Mouse (Mus musculus) activated CD4-positive, CD25-positive, alpha-beta regulatory T cell (primary cell): ENCODE measurements around the gene Tex13c1. TPM values are rescaled to one million over a fixed set of nuclear protein-coding genes. Genes with fewer than 3 reads are reported as not detected.

Source experiments
- polyA plus RNA-seq, 2 experiments: library from polyadenylated mRNA; unstranded; fragments of 100-300 nt; shearing (Covaris generic); gene quantifications; one replicate each; pipeline ENCODE4 v1.2.1; 2017

Gene Tex13c1
- not detected for polyA plus RNA-seq

DNA sequence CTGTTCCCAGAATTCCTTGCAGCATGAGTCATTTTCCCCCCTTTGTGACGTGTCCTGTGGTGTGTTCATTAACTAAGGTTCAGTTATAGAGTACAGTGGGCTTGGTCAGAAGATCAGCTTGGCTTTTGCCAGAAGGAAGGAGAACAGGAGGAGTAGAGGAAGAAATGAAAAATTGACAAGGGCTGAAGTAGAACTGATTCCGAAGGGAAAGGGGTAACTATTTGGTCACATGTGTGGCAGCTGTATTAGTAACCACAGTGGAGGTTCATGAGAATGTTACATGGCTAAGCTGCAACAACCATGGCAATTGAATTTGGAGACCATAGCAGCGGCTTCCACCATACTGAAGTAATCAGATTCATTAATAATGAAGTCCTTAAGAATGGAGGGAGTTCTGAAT, at the start of gene Tex13c1:
Gene Tex13c1, plus strand, starts transcription at position 301 of the 400 bp plus-strand sequence.

Other genes with a start within 250 kb of the Tex13c1 start
- gene Tenm1, start 162.0 kb upstream of the Tex13c1 start, polyA plus RNA-seq, result under 1 TPM; 0.01 to 0.37 TPM